Mouse (Mus musculus) midbrain, embryonic 16.5 days (tissue): Measurements from ENCODE around the gene Map4k1. TPM values are rescaled to one million over a fixed set of nuclear protein-coding genes. Genes with fewer than 3 reads are reported as not detected.
A peak's percentile ranks its signal among the peaks of the same experiment; 100 is the strongest.

ENCODE experiments used
- ATAC-seq: fragments of 200-750 bp; cut with Nextera tagmentation; 2 replicates; pipeline ENCODE4 v1.8.0; 2017; ENCODE audit warnings: moderate TSS enrichment
- H3K27ac ChIP-seq: fragments of 300-500 bp; sonication (generic); 2 replicates; pipeline ENCODE4 v1.5.1; 2014; ENCODE audit warnings: mild to moderate bottlenecking, low read length, mixed read lengths
- H3K27me3 ChIP-seq: fragments of 300-500 bp; sonication (generic); 2 replicates; pipeline ENCODE4 v1.6.1; 2014; ENCODE audit warnings: low read depth, low read length, mixed read lengths; ENCODE audit not compliant: control insufficient read depth, insufficient read depth
- H3K36me3 ChIP-seq: fragments of 300-500 bp; sonication (generic); 2 replicates; pipeline ENCODE4 v1.6.1; 2014; ENCODE audit warnings: mild to moderate bottlenecking, low read length, moderate library complexity, mixed read lengths; ENCODE audit not compliant: control insufficient read depth, insufficient read depth
- H3K4me1 ChIP-seq: fragments of 300-500 bp; sonication (generic); 2 replicates; pipeline ENCODE4 v1.6.1; 2014; ENCODE audit warnings: mild to moderate bottlenecking, low read length, mixed read lengths; ENCODE audit not compliant: control insufficient read depth, insufficient read depth
- H3K4me2 ChIP-seq: fragments of 300-500 bp; sonication (generic); 2 replicates; pipeline ENCODE4 v1.6.1; 2014; ENCODE audit warnings: mild to moderate bottlenecking, low read length, mixed read lengths
- H3K4me3 ChIP-seq: fragments of 300-500 bp; sonication (generic); 2 replicates; pipeline ENCODE4 v1.5.1; 2014; ENCODE audit warnings: low read depth, mild to moderate bottlenecking, low read length, moderate library complexity, mixed read lengths
- H3K9ac ChIP-seq: fragments of 300-500 bp; sonication (generic); 2 replicates; pipeline ENCODE4 v1.6.1; 2014; ENCODE audit warnings: low read depth, low read length, mixed read lengths
- H3K9me3 ChIP-seq: fragments of 300-500 bp; sonication (generic); replicated peaks from 2 replicates; pipeline ENCODE4 v1.6.1; 2014; ENCODE audit warnings: mild to moderate bottlenecking, low read length, mixed read lengths; ENCODE audit not compliant: control insufficient read depth, poor library complexity, severe bottlenecking
- WGBS: fragments of 180-500 bp; shearing (Covaris S2); extraction: QIAGEN DNeasy Blood & Tissue Kit; methylation state at CpG from one replicate; pipeline ENCODE4 v1.1.7; 2014; 5-methylcytosine and 5-hydroxymethylcytosine counted together
- polyA plus RNA-seq: library from polyadenylated mRNA; unstranded; fragments of >200 nt; fragmentation: Nextera tagmentation; extraction: Ambion mirVana; gene quantifications from 2 replicates; pipeline ENCODE4 v1.2.1, GENCODE M21; 2015

The Map4k1 gene
- polyA plus RNA-seq, 1 experiment from 2014 or later, result 13.2 TPM

GRCm38 (mm10) chr7:28983141-28983564, 1.3 kb downstream of the Map4k1 start:
- H3K4me1 ChIP-seq, result peaks cover 17% of the 10 kb centered on the region
- H3K9me3 ChIP-seq, result no peaks in the 10 kb centered on the region
- H3K4me2 ChIP-seq, result no peak overlapping the region
- no peak overlapping the region for H3K4me3 ChIP-seq
- H3K27me3 ChIP-seq, result no peaks in the 10 kb centered on the region
- no peak overlapping the region for H3K9ac ChIP-seq
- H3K27ac ChIP-seq, result no peak overlapping the region
- WGBS, result 73% methylated on average over 11 of the region's 11 CpGs
- ATAC-seq, result no peak
- H3K36me3 ChIP-seq, result peaks cover 3% of the 10 kb centered on the region; the same call in 1 of the 2 replicates

DNA sequence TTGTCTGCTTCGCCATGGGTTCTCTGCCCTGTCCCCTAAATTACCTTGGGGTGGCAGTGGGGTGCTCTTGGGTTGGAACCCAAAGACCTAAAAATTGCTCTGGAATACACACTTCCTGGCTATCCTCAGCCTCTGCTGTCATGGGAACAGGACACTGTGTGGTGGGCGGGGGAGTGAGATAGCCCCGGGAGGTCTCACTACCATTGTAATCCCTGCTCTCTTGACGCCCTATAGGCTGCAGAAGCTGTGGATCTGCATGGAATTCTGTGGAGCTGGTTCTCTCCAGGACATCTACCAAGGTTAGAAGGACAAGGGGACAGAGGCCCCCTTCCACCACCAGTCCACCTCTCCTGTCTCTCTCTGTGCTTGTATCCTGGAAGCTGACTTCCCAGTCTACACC, 2.0 kb downstream of the Map4k1 start:
- no peaks in the 10 kb centered on the region for H3K9me3 ChIP-seq
- H3K36me3 ChIP-seq, result no peaks in the 10 kb centered on the region
- 71% methylated on average over 4 of the region's 4 CpGs for WGBS
- no peaks in the 10 kb centered on the region for H3K27me3 ChIP-seq
- ATAC-seq, result no peak
- no peak overlapping the region for H3K27ac ChIP-seq
- no peak overlapping the region for H3K9ac ChIP-seq
- no peak overlapping the region for H3K4me2 ChIP-seq
- H3K4me1 ChIP-seq, result peaks cover 17% of the 10 kb centered on the region
- H3K4me3 ChIP-seq, result no peak overlapping the region

DNA sequence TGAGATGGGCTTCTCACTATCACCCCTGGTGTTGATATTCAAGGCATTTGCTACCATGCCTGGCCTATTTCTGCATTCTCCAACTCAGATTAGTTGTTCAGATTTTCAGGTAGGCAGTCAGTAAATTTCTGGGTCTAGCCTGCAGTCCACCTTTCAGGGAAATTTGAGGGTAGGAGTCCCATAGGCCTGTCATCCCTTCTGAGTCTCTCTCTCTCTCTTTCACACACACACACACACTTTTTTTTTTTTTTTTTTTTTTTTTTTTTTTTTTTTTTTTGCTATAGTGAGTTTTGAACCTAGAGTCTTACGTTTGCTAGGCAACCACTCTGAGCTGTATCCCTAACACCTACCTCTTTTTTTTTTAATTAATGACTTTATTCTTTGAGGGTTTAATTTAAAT, 2.6 kb downstream of the Map4k1 start:
- H3K9ac ChIP-seq, result no peak overlapping the region
- H3K4me1 ChIP-seq, result peaks cover 17% of the 10 kb centered on the region
- no peak overlapping the region for H3K4me2 ChIP-seq
- H3K4me3 ChIP-seq, result no peak overlapping the region
- H3K27me3 ChIP-seq, result no peaks in the 10 kb centered on the region
- H3K9me3 ChIP-seq, result no peaks in the 10 kb centered on the region
- no peak overlapping the region for H3K27ac ChIP-seq
- no peaks in the 10 kb centered on the region for H3K36me3 ChIP-seq
- WGBS, result 93% methylated on average over 1 of the region's 1 CpGs
- no peak for ATAC-seq

GRCm38 (mm10) chr7:28985207-28985606, 3.4 kb downstream of the Map4k1 start:
- no peak for ATAC-seq
- no peak overlapping the region for H3K4me3 ChIP-seq
- H3K9ac ChIP-seq, result no peak overlapping the region
- H3K4me2 ChIP-seq, result no peak overlapping the region
- H3K27me3 ChIP-seq, result no peaks in the 10 kb centered on the region
- peaks cover 17% of the 10 kb centered on the region for H3K4me1 ChIP-seq
- no peak overlapping the region for H3K27ac ChIP-seq
- H3K9me3 ChIP-seq, result no peaks in the 10 kb centered on the region
- no peaks in the 10 kb centered on the region for H3K36me3 ChIP-seq
- 90% methylated on average over 7 of the region's 7 CpGs for WGBS

DNA sequence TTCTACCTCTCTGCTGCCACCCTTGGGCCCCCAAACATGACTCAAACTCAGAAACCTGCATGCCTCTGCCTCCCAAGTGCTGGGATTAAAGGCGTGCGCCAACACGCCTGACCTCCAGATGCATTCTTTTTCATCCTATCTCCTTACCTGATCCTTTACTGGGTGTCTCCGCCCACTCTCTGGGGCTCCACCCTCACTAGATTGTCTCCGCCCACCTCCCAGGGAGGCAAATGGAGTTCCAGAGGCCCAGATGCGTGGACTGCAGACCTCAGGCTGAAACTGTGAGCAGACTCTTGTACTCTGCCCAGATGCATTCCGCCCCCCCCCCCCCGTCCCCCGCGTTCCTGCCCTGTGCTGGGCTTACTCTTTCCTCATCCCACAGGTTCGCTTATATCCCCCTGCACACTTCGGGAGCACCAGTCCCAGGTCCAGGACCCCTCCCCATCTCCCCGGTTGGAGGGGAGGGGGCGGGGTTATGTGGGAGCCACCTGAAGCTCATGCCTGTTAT, 9.0 kb downstream of the Map4k1 start:
- no peak overlapping the region for H3K27ac ChIP-seq
- WGBS, result 53% methylated on average over 13 of the region's 14 CpGs
- H3K4me3 ChIP-seq, result no peak overlapping the region
- H3K4me1 ChIP-seq, result no peaks in the 10 kb centered on the region
- H3K36me3 ChIP-seq, result no peaks in the 10 kb centered on the region
- no peaks in the 10 kb centered on the region for H3K27me3 ChIP-seq
- H3K9me3 ChIP-seq, result no peaks in the 10 kb centered on the region
- H3K9ac ChIP-seq, result no peak overlapping the region
- ATAC-seq, result no peak
- H3K4me2 ChIP-seq, result no peak overlapping the region

DNA sequence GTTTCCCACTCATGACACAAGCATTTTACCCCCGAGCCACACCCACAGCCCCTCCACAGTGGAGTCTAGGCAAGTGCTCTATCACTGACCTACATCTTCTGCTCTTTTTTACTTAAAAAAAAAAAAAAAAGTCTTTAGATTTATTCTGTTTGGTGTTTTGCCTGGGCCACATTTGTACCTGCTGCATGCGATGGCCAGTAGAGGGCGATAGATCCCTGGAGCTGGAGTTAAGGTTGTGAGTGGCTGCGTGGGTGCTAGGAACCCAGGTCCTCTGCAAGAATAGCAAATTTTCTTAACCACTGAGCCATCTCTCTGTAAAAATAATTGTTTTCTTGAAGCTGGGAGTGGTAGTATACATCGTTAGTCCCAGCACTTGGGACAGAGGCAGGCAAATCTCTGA, 9.8 kb downstream of the Map4k1 start:
- Histone ChIP-seq H3K9ac (no peak overlapping the region), H3K36me3 (no peaks in the 10 kb centered on the region), H3K4me1 (no peaks in the 10 kb centered on the region), H3K9me3 (no peaks in the 10 kb centered on the region), H3K4me2 (no peak overlapping the region), H3K27me3 (no peaks in the 10 kb centered on the region), H3K27ac (no peak overlapping the region), H3K4me3 (no peak overlapping the region)
- WGBS, result 68% methylated on average over 5 of the region's 5 CpGs
- ATAC-seq, result no peak

DNA sequence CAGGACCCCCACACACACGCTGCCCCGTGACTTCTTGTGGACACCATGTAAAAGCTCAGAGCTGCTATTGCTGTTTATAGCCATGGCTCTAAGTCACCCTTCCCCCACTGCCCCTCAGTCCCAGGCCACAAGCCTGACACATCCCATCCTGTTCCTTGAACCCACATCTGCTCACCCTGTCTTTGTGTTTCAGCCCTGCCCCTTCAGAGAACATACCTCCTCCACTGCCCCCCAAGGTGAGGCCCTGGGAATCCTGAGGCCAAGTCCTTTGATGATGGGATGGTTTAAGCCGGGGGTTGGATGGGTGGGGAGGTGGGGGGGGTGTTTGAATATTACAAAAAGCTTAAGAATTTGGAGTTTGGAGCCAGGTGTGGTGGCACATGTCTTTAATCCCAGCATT, 11.1 kb downstream of the Map4k1 start:
- no peak overlapping the region for H3K27ac ChIP-seq
- H3K4me1 ChIP-seq, result no peaks in the 10 kb centered on the region
- 72% methylated on average over 3 of the region's 3 CpGs for WGBS
- H3K9me3 ChIP-seq, result no peaks in the 10 kb centered on the region
- H3K9ac ChIP-seq, result no peak overlapping the region
- no peak overlapping the region for H3K4me3 ChIP-seq
- H3K36me3 ChIP-seq, result no peaks in the 10 kb centered on the region
- no peak overlapping the region for H3K4me2 ChIP-seq
- no peaks in the 10 kb centered on the region for H3K27me3 ChIP-seq
- no peak for ATAC-seq

DNA sequence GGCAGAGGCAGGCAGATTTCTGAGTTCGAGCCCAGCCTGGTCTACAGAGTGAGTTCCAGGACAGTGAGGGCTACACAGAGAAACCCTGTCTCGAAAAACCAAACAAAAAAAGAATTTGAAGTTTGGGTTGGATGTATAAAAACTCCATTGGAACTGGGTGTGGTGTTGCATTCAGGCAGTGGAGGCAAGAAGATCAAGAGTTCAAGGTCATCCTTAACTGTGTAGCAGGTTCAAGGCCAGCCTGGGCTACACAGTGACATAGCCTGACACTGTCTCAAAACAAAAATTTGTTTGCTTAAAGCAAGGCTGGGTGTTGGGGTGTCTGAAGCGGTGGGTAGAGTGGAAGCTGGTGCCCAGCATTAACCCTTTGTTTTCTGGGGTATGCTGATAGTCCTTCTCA, 11.6 kb downstream of the Map4k1 start:
- no peak overlapping the region for H3K4me2 ChIP-seq
- H3K4me1 ChIP-seq, result no peaks in the 10 kb centered on the region
- 88% methylated on average over 3 of the region's 3 CpGs for WGBS
- H3K27ac ChIP-seq, result no peak overlapping the region
- no peak overlapping the region for H3K4me3 ChIP-seq
- ATAC-seq, result no peak
- no peaks in the 10 kb centered on the region for H3K9me3 ChIP-seq
- no peaks in the 10 kb centered on the region for H3K36me3 ChIP-seq
- no peak overlapping the region for H3K9ac ChIP-seq
- H3K27me3 ChIP-seq, result no peaks in the 10 kb centered on the region

- Histone ChIP-seq H3K36me3 (no peaks in the 10 kb centered on the region), H3K4me3 (peak overlapping the region; percentile 43), H3K4me1 (peaks cover 3% of the 10 kb centered on the region; the same call in 1 of the 2 replicates), H3K27me3 (no peaks in the 10 kb centered on the region), H3K9me3 (no peaks in the 10 kb centered on the region), H3K4me2 (peak overlapping the region; percentile 66), H3K27ac (peak overlapping the region; percentile 60), H3K9ac (peak overlapping the region; percentile 68)
- ATAC-seq, result peak; percentile 83
- 7% methylated on average over 43 of the region's 43 CpGs for WGBS
These were observed 19.1 kb downstream of the Map4k1 start for GRCm38 (mm10) chr7:29000651-29001605.
